Mouse (Mus musculus) adrenal gland, postnatal 14 days (tissue): ENCODE results near the gene Ubfd1. TPM values are rescaled to one million over a fixed set of nuclear protein-coding genes. Genes with fewer than 3 reads are reported as not detected.

Experiments
- DNase-seq: peaks from one replicate; pipeline ENCODE4 v3.0.0; 2021; ENCODE audit warnings: mixed read lengths
- long read RNA-seq, 2 experiments: library from polyadenylated mRNA; stranded (forward); transcript quantifications; one replicate each; pipeline ENCODE4 v2.0.0; 2021
- total RNA-seq: library from RNA; stranded (reverse); gene quantifications from 2 replicates; pipeline ENCODE4 v1.2.3, GENCODE M21; 2021

The Ubfd1 gene
- total RNA-seq, result 47.3 and 49.9 TPM in 2 replicates
- long read RNA-seq, experiment 1, full-length matches to known transcripts, result 38 of 60 reads
- long read RNA-seq, experiment 1, partial matches to known transcripts, result 2 of 60 reads
- long read RNA-seq, experiment 1, other reads (novel, unspliced or antisense), result 20 of 60 reads
- long read RNA-seq, experiment 2, full-length matches to known transcripts, result 28 of 50 reads
- long read RNA-seq, experiment 2, partial matches to known transcripts, result 6 of 50 reads
- long read RNA-seq, experiment 2, other reads (novel, unspliced or antisense), result 16 of 50 reads

DNA sequence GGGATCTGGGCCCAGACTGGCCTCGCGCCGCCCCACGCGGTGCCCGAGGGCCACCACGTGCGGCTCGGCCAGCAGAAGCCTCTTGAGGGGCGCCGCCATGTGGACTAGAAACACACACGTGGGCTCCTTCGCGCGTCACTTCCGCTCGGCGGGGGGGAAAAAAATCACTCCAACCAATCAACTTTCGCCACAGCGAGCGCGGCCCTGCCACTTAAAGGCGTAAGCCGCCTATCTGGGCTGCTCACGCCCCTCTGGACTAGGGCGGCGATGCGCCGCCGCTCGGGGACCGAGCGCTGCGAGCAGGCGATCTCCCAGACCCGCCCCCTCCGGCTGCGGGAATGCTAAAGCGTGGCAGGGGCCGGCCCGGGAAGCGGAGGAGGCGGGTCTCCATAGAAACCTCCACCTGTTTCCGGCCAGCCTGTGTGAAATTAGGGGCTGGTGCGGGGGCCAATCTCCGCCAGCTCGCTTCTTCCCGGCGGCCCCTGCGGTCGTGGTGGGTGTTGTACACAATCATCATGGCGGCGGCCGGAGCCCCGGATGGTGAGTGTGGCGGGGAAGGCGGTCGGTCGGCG, at the start of gene Ubfd1, which contains the start of gene Ears2:
Gene Ubfd1, plus strand, starts transcription at position 231 of the 572 bp plus-strand sequence.
Gene Ears2, minus strand, starts transcription at position 319 of the 572 bp plus-strand sequence.
- peak; percentile 97 for DNase-seq

DNA sequence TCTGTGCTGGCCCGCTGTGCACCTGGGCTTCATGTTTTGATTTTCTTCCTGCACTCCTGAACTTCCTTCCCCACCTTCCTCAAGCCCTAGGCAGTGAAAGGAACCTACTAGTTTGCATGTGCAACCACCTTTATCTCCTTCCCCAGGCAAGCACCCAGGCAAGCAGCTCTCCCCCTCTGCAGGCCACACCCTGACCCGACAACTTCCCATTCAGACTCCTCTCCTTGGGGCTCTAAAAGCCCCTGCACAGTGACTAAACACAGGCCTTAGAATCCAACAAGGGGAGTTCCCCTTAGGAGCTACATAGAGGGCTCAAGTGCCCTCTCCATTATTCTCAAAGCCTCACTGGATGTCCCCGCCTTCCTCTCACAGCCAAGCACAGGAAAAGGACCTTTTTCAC, 48.7 kb upstream of the Ubfd1 start:
- DNase-seq, result peak; percentile 12

GRCm38 (mm10) chr7:122018978-122019377, 48.0 kb upstream of the Ubfd1 start:
- DNase-seq, result no peak

GRCm38 (mm10) chr7:122020273-122020666, 46.7 kb upstream of the Ubfd1 start:
- no peak for DNase-seq

- DNase-seq, result peak; percentile 92
These were observed 46.2 kb upstream of the Ubfd1 start, which contains the start of gene Gga2 for GRCm38 (mm10) chr7:122020667-122021354. Gene Gga2, minus strand, starts transcription at chr7:122021222.

- DNase-seq, result no peak
These were observed 44.8 kb upstream of the Ubfd1 start for GRCm38 (mm10) chr7:122022131-122022530.

DNA sequence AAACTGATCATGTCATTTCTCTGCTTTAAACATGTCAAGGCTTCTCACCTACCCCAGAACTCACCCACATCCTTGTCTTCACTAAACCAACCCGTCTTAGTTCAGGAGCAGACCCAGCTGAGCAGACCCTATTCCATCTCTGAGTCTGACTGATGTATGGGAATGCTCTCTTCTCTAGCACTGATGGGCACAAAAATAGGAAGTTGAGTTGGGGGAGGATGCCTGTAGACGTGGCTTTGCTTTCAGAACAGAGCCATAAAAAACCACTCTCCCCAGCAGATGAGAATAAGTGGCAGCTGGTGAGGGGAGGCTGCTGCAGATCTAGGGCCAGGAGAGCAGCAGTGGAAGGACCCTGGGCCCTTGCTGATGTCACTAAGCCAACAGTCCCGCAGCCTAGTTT, 33.6 kb upstream of the Ubfd1 start:
- DNase-seq, result no peak

- peak; percentile 50 for DNase-seq
These were observed 32.6 kb upstream of the Ubfd1 start for GRCm38 (mm10) chr7:122034348-122034747.

GRCm38 (mm10) chr7:122044106-122044505, 22.9 kb upstream of the Ubfd1 start:
- no peak for DNase-seq

DNA sequence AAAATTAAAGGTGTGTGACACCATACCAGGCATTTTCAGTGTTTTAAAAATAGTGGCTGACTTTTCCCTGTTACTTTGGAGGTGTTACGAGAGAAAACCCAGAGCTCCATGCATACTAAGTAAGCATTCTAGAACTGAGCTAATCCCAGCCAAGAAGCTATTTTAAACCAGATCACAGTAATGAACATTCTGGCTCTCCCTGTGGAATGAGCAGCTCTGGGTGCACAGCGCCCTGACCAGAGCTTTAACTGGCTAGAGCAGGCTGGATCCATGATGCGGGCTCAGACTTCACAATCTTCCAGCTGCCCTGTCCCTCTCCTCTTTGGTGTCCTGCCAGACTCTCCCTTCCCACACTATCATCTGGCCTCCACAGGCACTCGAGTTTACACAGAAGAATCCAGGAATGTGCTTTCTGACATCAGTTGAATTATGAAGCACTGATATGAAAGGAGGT, 21.8 kb upstream of the Ubfd1 start:
- DNase-seq, result peak; percentile 37

GRCm38 (mm10) chr7:122045711-122046110, 21.3 kb upstream of the Ubfd1 start:
- no peak for DNase-seq

- DNase-seq, result no peak
These were observed 20.2 kb upstream of the Ubfd1 start for GRCm38 (mm10) chr7:122046813-122047212.

- no peak for DNase-seq
These were observed 18.8 kb upstream of the Ubfd1 start for GRCm38 (mm10) chr7:122048191-122048590.

- DNase-seq, result no peak
These were observed 16.1 kb upstream of the Ubfd1 start for GRCm38 (mm10) chr7:122050834-122051233.

GRCm38 (mm10) chr7:122056633-122057032, 10.3 kb upstream of the Ubfd1 start:
- no peak for DNase-seq

DNA sequence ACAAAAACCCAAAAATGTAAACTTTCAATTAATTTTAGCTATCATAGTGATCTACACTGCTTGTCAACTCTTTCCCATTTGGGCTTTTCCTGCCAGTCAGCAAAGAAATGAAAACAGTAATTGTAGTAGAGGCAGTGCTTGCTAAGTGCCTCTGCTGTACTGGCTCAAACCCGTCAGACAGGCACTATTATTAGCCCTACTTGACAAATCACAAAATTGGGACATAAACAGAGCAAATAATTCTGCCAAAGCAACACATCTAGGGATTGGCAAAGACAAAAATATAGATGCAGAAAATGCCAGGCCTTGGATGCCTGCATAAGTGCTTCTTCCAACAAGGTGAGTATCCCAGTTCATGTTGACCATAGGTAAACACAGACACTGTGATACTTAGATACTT, 1.3 kb upstream of the Ubfd1 start:
- no peak for DNase-seq

DNA sequence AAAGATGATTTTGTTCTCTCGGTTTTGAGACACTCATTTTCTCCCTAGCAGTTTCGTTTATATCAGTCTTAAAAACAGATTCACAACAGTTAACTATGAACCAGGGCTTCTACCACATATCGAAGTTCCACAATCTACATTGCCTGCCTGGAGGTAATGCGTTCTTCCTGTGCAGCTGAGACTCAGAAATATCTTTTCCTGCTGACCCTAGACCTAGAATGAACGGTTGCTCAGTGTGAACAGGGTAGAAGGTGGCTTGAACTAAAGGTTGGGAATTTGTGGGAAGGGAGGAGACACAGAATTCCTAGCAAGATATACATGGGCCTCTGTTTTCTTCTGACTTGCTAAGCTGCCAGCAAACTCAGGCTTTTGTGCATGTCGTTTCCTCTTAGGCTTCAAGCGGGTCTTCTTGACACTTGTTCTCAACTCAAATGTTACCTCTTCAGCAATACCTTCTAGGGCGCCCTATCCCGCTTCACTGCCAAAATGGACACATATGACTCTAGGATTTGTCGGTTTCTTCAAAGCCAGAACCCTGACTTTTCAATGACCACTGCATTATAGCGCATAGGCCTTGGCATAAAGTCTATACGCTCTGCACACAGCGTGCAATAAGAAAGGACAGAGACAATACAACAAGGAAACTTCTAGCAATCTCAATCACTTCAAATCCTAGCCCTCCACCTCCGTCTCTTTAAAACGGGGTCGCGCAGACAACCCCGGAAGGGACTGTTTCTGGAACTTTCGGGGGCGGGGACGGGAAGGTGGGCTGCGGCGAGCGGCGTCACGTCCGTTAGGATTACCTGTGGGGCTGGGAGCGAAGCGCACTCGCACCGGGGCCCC, 652 bp upstream of the Ubfd1 start:
- peak; percentile 18 for DNase-seq

GRCm38 (mm10) chr7:122067517-122068381, 774 bp downstream of the Ubfd1 start:
- peak; percentile 43 for DNase-seq

DNA sequence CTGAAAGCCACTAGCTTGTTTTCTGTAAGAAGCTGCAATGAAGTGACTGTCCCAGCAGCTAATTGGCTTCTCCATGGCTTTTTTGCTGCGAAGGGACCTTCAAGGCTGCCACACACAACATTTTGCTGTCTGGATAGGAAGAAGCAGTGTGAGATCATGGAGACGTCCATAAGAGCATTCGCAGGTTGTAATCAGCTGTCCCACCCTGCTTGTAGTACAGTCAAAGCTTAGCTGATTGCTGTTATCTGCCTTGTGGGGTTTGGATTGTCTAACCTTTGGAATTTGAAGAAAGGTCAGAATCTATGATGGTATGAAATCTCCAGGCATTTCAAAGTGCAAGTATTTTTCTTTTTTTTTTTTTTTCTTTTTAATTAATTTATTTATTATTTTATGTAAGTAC, 7.4 kb downstream of the Ubfd1 start:
- DNase-seq, result no peak

DNA sequence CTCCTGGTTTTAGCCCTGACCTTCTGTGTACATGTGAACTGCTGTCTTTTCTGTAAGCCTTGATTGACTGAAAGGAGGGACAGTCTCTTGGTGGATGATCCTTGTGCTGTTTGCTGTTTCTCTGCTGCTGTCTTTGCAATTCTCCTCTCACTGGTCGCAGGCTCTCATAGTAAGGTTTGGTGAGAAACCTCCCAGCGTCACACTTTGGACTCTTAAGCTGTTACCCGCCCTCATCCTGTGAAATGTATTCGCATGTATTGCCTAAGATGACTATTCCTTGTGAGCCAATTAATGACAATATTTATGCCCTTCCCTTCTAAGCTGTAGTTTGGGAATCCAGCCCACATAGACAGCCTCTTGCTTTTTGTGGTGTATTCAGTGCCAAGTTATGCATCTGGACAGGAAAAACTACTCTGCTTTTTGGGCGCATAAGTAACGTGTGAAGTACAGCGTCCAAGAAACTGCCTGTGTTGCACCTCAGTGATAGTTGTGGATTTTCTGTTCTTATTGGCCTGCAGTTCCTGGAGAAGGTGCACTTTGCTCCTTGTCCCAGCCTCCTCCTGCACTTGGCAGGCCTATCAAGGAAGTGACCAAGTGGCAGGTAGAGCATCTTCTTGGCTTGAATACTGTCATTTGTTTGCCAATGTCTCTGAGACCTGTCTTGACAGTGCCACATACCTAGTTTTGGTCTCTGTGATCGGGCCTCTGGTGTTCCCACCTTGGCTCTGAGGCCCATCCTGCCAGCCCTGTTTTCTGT, 13.0 kb downstream of the Ubfd1 start:
- no peak for DNase-seq

- DNase-seq, result no peak
These were observed 14.1 kb downstream of the Ubfd1 start for GRCm38 (mm10) chr7:122081071-122081470.
